Mouse (Mus musculus) C2C12 (cell line): Measurements from ENCODE around the gene Unc45b.

ENCODE experiments used
- CTCF ChIP-seq: IDR thresholded peaks from one replicate; pipeline ENCODE4 v1.5.1; 2011; ENCODE audit not compliant: control insufficient read depth, insufficient read depth, insufficient read length
- MYOD1 ChIP-seq: IDR thresholded peaks from one replicate; pipeline ENCODE4 v1.6.1; 2011; ENCODE audit warnings: low read depth; ENCODE audit not compliant: control insufficient read depth, insufficient read length
- USF1 ChIP-seq: IDR thresholded peaks from one replicate; pipeline ENCODE4 v1.6.1; 2011; ENCODE audit warnings: low read depth, mild to moderate bottlenecking, control low read depth, moderate library complexity

GRCm38 (mm10) chr11:82862638-82863037, 47.7 kb upstream of the Unc45b start:
- no peak for TF ChIP-seq CTCF
- TF ChIP-seq USF1 = no peak
- TF ChIP-seq MYOD1 = no peak
